In genomic region chr1:184138661-184139060, GRCm38 (mm10) we compare ENCODE assay signal across 28 mouse cellular contexts.
"Had no signal": no experiment of that assay in that cellular context is flagged by ENCODE, and none has a peak within 500 bp of the region (broad histone marks: within the 10 kb centered on the region; RNA-seq: fewer than 3 reads in every experiment).

No protein-coding gene starts in this region.

- H3K4me1 ChIP-seq: embryonic facial prominence, embryonic 12.5 days; embryonic facial prominence, embryonic 13.5 days; embryonic facial prominence, embryonic 15.5 days; forebrain, embryonic 10.5 days; forebrain, embryonic 12.5 days; forebrain, embryonic 13.5 days; forebrain, embryonic 15.5 days had no signal

- H3K9me3 ChIP-seq: embryonic facial prominence, embryonic 10.5 days; embryonic facial prominence, embryonic 12.5 days; embryonic facial prominence, embryonic 13.5 days; embryonic facial prominence, embryonic 15.5 days; forebrain, embryonic 10.5 days; forebrain, embryonic 12.5 days; forebrain, embryonic 13.5 days; forebrain, embryonic 15.5 days had no signal

- H3K4me2 ChIP-seq: embryonic facial prominence, embryonic 12.5 days; embryonic facial prominence, embryonic 13.5 days; embryonic facial prominence, embryonic 15.5 days; forebrain, embryonic 12.5 days; forebrain, embryonic 13.5 days; forebrain, embryonic 15.5 days had no signal

- H3K36me3 ChIP-seq: embryonic facial prominence, embryonic 10.5 days; embryonic facial prominence, embryonic 12.5 days; embryonic facial prominence, embryonic 13.5 days; embryonic facial prominence, embryonic 15.5 days; forebrain, embryonic 10.5 days; forebrain, embryonic 12.5 days; forebrain, embryonic 15.5 days had no signal

- H3K27me3 ChIP-seq: embryonic facial prominence, embryonic 12.5 days; embryonic facial prominence, embryonic 13.5 days; embryonic facial prominence, embryonic 15.5 days; forebrain, embryonic 12.5 days; forebrain, embryonic 13.5 days; forebrain, embryonic 15.5 days had no signal

- DNase-seq: cerebellum, adult 2 months; cerebellum, adult 8-10 months; cerebellum, adult 9-10 months; cerebellum, adult 9-11 months; cerebellum, postnatal 10 days; cerebellum, postnatal 14 days; cerebellum, postnatal 25 days; cerebellum, postnatal 36 days; embryo, embryonic 11 days; forebrain, postnatal 0 days; gastrocnemius, adult 2 months; gastrocnemius, postnatal 10 days; gastrocnemius, postnatal 14 days; gastrocnemius, postnatal 25 days; gastrocnemius, postnatal 36 days; heart, adult 11 months; heart, adult 18-20 months had no signal

- H3K9ac ChIP-seq: embryonic facial prominence, embryonic 12.5 days; embryonic facial prominence, embryonic 13.5 days; embryonic facial prominence, embryonic 15.5 days; forebrain, embryonic 12.5 days; forebrain, embryonic 13.5 days; forebrain, embryonic 15.5 days; forebrain, postnatal 0 days had no signal

- ATAC-seq: forebrain, embryonic 13.5 days; forebrain, embryonic 14.5 days; forebrain, embryonic 15.5 days; forebrain, embryonic 16.5 days; forebrain, postnatal 0 days had no signal

- H3K4me3 ChIP-seq: embryonic facial prominence, embryonic 10.5 days; embryonic facial prominence, embryonic 12.5 days; embryonic facial prominence, embryonic 13.5 days; embryonic facial prominence, embryonic 15.5 days; erythroblast, embryonic 14.5 days; forebrain, embryonic 10.5 days; forebrain, embryonic 12.5 days; forebrain, embryonic 13.5 days; forebrain, embryonic 15.5 days; gastrocnemius, adult 2 months had no signal

- H3K27ac ChIP-seq: embryonic facial prominence, embryonic 10.5 days; embryonic facial prominence, embryonic 12.5 days; embryonic facial prominence, embryonic 13.5 days; embryonic facial prominence, embryonic 15.5 days; forebrain, embryonic 10.5 days; forebrain, embryonic 12.5 days; forebrain, embryonic 13.5 days; forebrain, embryonic 15.5 days; gastrocnemius, adult 2 months had no signal
